Mouse (Mus musculus) embryo, embryonic 10.5 days (tissue): ENCODE data around the gene Ckmt2.
A peak's percentile ranks its signal among the peaks of the same experiment; 100 is the strongest.

ENCODE experiments used
- DNase-seq: peaks from one replicate; pipeline ENCODE4 v3.0.0-alpha.2; 2015; ENCODE audit warnings: low spot score

Ckmt2 gene

GRCm38 (mm10) chr13:91876741-91877349 lies at the start of gene Ckmt2:
TSS of gene Ckmt2 (minus strand) at chr13:91876885.
- no peak for DNase-seq

DNA sequence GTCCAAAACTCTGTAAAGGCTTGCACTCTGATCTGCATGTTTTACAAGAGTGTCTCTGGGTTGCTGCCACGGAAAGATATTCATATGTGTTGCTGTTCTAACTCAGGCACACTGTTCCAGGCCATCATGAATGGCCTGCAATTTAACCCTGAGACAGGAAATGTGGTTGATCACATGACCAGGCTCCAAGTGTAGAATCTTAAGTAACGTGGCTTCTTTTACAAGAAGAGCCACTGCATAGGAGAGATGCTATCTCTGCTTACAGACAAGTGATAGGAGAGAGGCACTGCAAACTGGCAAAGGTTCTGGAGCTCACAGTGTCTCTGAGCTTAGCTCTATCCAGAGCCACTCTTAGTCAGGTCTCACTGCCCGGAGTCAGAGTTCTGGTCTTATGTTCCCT lies 44.3 kb upstream of the Ckmt2 start:
- no peak for DNase-seq

GRCm38 (mm10) chr13:91918764-91919163 lies 42.1 kb upstream of the Ckmt2 start:
- DNase-seq, result no peak

DNA sequence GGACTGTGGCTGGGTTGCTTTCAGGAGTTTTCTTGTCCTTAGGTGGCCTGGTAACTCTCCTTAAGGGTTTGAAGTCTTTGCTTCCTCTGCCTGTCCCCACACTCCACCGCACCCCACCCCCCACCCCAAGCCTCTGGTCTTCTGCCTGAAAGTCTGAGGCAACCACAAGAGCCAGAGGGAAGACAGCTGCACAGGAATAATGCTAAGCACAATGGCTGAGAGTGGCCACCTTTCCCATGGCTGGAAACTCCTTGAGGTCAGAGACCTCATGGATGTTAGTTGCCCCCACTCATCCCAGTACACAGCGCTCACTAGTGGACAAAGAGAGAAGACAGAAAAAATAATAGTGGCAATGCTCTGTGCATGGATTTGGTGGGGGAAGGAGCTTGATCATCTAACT lies 41.1 kb upstream of the Ckmt2 start:
- no peak for DNase-seq

DNA sequence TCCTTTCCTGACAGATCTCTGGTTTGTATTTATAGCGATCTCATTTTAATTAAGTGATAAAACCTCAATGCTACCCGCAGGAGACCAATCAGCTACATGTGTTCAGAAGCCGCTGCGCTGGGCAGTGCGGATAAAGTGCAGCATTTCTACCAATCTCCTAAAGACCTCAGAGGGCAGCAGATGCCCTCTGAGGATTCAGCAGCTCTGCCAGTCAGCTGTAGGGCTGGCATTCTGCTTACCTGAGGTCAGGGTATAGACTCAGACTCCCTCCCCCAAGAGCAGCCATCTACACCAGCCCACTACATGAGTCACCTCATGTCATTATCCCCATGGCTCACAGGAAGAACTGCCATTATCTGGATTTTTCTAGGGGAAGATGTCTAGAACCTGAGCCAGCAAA lies 39.6 kb upstream of the Ckmt2 start:
- no peak for DNase-seq

DNA sequence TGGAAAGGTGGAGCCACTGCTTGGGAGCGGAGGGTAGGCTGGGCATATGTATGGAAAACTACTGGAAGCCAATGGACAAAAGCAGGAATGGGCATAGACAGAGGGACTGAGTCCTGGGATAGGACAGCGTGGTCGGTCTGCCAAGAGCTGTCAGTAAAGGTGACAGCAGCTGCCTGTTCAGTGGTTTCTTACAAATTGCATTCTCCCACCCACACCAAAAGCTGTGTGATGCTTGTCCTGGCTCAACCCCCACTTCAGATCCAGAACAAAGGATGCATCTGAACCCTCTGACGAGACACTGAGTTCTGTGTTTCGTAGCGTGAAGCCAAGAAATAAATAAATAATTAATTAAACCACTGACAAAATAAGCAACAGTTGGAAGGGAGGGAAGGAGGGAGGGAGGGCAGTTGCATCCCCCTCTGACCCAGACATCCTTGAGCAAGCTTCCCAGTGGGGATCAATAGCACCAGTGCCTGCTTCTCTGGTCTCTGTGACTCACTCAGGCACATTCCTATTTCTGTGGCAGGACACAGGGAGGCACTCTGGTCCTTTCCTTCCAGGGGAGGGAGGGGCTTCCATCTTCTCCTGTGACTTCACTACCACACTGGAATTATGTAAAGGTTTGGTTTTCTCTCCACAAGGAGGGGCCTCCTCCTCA lies 39.0 kb upstream of the Ckmt2 start:
- DNase-seq, result peak; percentile 27

DNA sequence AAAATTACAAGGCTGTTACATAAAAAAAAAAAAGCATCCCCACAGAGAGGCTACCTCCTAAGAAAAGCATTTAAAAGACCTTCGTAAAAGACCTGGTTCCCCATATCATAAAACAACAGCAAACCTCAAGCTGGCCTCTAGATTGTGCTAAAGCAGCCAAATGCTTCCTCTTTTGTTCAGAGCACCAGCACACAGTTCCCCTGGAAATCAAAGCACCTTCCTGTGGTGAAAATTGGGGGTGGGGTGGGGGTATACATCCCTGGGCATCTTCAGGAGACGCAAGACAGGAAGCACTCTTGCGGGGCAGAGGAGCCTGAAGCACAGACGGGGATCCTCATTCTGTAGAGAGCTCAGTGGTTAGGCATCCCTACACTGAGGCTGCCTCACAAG lies 38.5 kb upstream of the Ckmt2 start:
- DNase-seq, result no peak

DNA sequence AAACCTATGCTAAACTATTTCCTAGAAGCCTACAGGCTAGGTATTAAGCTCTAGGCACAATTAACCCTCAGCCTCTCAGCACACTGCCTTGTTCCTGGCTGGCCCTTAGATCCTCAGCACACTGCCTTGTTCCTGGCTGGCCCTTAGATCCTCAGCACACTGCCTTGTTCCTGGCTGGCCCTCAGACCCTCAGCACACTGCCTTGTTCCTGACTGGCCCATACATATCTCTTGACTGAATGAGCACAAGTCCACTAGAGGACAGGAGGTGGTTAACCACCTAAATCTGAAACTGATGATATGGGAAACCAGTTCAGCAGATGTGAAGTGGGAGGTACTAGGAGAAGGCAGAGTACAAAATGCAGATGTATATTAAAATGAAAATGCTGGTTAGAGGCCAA lies 35.0 kb upstream of the Ckmt2 start:
- no peak for DNase-seq

- no peak for DNase-seq
Observed at GRCm38 (mm10) chr13:91911211-91911610, 34.5 kb upstream of the Ckmt2 start.

GRCm38 (mm10) chr13:91908202-91908980 lies 31.7 kb upstream of the Ckmt2 start:
- DNase-seq, result peak; percentile 91

GRCm38 (mm10) chr13:91906338-91906737 lies 29.7 kb upstream of the Ckmt2 start:
- DNase-seq, result no peak

DNA sequence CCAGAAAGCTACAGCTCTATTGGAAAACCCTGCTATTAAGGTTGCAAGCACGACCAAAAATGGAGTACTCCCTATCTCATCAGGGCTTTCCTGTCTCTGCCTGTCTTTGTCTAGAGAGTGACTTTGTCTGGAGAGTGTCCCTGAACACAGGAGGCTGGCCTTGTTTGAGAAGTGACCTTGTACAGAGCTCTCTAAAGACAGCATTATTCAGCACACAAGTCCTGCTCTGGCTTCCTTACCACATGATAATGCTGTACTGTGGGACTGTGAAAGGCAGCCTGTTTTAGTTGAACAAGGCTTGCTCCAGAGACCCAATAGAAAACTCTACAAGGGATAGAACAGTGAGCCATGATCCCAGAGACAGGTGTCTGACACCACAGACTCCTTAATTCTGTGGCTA lies 19.8 kb upstream of the Ckmt2 start:
- no peak for DNase-seq

- peak; percentile 29 for DNase-seq
Observed at GRCm38 (mm10) chr13:91893132-91893531, 16.4 kb upstream of the Ckmt2 start.

DNA sequence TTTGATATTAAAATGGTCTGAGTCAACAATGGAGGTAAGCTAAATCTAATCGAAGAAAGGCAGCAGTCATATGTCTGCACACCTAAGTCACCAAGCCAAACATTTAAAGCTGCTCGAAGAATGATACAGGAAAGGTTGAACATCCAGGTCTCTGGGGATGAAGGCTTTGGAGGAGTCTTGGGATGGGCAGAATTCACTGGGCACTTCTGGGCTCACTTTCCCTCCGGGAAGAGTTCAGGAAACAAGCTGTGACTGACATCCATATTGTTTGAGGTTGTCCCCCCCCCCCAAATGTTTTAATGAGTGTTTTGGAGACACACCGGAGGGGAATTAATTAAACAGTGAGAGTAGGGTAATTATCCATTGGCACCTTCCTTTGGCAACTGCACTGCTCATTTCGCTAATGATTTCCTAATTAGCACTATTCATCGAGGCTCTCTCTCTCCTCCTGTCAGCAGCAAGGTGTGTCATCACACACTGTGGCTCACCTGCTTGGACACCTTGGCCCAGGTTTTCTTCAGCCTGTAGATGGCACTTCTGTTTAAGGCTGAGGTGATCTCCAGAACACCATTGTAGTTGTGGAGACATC lies 13.4 kb upstream of the Ckmt2 start:
- DNase-seq, result no peak

- DNase-seq, result no peak
Observed at GRCm38 (mm10) chr13:91884714-91885386, 8.2 kb upstream of the Ckmt2 start.

GRCm38 (mm10) chr13:91881837-91882480 lies 5.3 kb upstream of the Ckmt2 start:
- DNase-seq, result peak; percentile 81

DNA sequence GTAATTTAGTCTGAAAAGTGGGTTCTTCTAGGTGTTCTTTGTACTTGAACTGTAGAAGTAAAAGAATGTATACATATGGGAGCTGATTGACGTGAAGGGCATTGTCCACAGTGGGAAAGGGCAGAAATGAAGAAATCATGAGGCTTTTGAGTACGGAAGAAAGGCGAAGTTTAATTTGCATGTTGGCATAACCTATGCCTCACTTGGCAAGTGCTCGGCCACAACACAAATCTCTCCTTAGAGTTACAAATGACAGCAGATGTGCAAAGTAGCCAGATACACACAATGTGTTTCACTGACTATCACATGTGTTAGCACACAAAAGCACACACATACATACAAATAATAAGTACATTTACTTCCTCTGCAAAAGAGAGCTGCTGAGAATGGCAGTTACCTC lies 3.6 kb upstream of the Ckmt2 start:
- no peak for DNase-seq

GRCm38 (mm10) chr13:91877996-91878395 lies 1.3 kb upstream of the Ckmt2 start:
- DNase-seq, result no peak

DNA sequence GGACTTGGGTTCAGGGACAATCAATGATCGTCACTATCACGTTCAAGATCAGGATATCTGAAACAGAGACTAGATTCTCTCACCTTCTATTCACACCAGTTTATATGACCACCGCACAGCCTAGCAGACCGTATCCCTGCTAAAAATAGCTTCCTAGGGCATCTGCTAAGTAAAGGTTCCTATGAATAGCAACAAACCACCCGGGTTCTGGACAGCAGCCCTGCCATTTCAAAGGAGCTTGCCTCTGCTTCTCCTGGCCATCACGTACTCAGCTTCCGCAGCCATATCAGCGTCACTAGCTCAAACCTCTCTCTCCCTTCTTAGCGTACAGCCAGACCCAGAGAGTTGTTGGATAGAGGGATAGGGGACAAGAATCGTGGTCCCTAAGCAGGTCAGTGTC lies 665 bp upstream of the Ckmt2 start:
- no peak for DNase-seq

DNA sequence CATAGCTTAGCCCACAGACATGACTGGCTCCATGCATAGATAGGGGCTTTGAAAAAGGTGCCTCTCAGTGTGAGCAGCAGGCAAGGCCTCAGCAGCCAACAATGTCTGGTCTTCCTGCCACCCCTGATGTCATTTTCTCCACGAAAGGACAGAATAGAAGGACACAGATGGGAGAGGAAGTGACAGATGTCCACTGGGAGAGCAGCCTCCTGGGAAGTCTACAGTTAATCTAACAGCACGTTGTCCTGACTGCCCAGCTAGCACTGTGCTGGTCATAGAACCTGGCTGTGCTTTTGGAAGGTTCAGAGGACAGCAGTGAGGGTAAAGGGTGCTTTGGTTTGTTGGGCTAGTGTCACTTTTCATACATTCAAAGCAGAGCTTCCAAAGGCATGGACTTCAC lies 1.1 kb downstream of the Ckmt2 start:
- no peak for DNase-seq

DNA sequence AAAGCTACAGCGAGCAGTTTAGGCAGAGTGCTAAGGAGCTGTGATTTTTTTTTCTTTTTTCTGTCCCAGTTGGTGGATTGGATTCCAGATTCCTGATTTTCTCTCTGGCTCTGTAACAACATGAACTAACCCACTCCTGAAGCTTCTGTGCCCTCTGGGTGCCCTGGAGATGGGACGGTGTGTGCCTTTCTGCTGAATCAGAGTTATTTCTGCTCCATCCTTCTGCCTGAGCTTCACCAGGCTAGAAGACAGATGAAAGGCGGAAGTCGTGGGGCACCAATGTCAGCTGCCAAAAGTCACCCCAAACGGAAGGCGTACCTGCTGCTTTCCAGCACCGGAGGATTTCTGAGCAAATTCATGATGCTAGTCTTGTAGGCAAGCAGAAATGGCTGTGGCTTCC lies 2.1 kb downstream of the Ckmt2 start:
- DNase-seq, result no peak
